Mouse (Mus musculus) macrophage (primary cell): ENCODE measurements around the gene Glrx2. TPM values are rescaled to one million over a fixed set of nuclear protein-coding genes. Genes with fewer than 3 reads are reported as not detected.
"Not testable (repeated sequence)": the region's sequence is repeated elsewhere in the genome, so short reads cannot be mapped to it uniquely, and the experiment has no call there.

Experiments
- H3K27ac ChIP-seq: fragments of 350-480 bp; formaldehyde crosslinking; 2 replicates; pipeline ENCODE4 v1.9.0; 2021
- H3K36me3 ChIP-seq: fragments of 350-480 bp; formaldehyde crosslinking; 2 replicates; pipeline ENCODE4 v1.9.0; 2021; ENCODE audit errors: inconsistent target
- H3K4me3 ChIP-seq: fragments of 350-480 bp; formaldehyde crosslinking; 2 replicates; pipeline ENCODE4 v1.9.0; 2021; ENCODE audit errors: inconsistent target
- H3K79me2 ChIP-seq: fragments of 350-480 bp; formaldehyde crosslinking; 2 replicates; pipeline ENCODE4 v1.9.0; 2021; ENCODE audit errors: inconsistent target
- WGBS: methylation state at CpG from one replicate; pipeline ENCODE4 v1.1.7; 2026; ENCODE audit warnings: inconsistent platforms; ENCODE audit not compliant: missing documents; 5-methylcytosine and 5-hydroxymethylcytosine counted together
- polyA plus RNA-seq: library from polyadenylated mRNA; stranded (reverse); fragments of 250-400 nt; gene quantifications from 3 replicates; pipeline ENCODE4 v1.2.4, GENCODE M21; 2018; ENCODE audit warnings: inconsistent platforms
- total RNA-seq, 78 experiments: library from RNA; depleted of rRNA; stranded (reverse); fragments of 250-400 nt; gene quantifications; 1 replicate in 9 of 78; 2 replicates in 24 of 78; 3 replicates in 43 of 78; 4 replicates in 2 of 78; pipeline ENCODE4 v1.2.4; 2018; ENCODE audit warnings: inconsistent platforms in 56 of 78

Glrx2 gene
- total RNA-seq (2018; cell fraction: chromatin; rRNA removed), result 10 to 100 TPM in 21 of 26 experiments, 1 to 10 TPM in 5; 6.4 to 44.8 (median 18.9) TPM
- 10 to 100 TPM; 30.3 to 57.8 (median 43.0) TPM for total RNA-seq (2018; cell fraction: cytosol; rRNA removed)
- 10 to 100 TPM; 14.8 to 43.8 (median 26.8) TPM for total RNA-seq (2018; cell fraction: nucleus; rRNA removed)
- polyA plus RNA-seq, result 35.4 to 56.3 TPM (median 50.6 TPM) in 3 replicates

DNA sequence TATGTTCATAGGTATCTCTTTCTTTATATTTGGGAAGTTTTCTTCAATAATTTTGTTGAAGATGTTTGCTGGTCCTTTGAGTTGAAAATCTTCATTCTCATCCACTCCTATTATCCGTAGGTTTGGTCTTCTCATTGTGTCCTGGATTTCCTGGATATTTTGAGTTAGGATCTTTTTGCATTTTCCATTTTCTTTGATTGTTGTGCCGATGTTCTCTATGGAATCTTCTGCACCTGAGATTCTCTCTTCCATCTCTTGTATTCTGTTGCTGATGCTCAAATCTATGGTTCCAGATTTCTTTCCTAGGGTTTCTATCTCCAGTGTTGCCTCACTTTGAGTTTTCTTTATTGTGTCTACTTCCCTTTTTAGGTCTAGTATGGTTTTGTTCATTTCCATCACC is at the start of gene Glrx2:
Gene Glrx2 (plus strand): TSS at position 301 of the 400 bp plus-strand sequence.
- not testable (repeated sequence) for H3K79me2 ChIP-seq, H3K4me3 ChIP-seq, H3K27ac ChIP-seq, H3K36me3 ChIP-seq
- WGBS, result no CpG with 5 or more reads among the region's 2 CpGs

DNA sequence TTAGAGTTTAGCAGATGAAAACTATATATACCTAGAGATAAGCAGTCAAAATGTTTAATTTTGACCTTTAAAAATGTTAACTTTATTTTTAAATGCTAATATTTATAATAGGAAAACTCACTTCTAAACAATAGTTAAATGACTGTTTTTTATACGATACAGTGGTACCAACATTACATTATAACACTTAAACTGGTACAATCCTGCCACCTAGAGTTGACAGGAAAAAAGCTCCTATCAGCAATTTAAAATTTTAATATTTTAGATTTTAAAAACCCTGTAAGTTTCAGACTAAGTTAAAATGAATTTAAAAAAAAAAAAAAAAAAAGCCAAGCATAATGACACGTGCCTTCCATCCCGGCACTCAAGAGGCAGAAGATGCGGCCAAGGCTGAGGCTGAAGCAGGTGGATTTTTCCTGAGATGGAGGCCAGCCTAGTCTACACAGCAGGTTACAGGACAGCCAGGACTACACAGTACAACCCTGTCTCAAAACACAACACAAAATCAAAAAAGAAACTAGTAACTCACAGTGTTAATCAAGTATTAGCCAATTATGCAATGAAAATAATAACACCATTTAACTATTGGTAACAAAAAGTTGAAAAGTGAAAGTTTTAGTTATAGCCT is 40.3 kb upstream of the Glrx2 start:
- Histone ChIP-seq H3K4me3 (no peak overlapping the region), H3K79me2 (no peaks in the 10 kb centered on the region), H3K27ac (no peak overlapping the region), H3K36me3 (peaks cover 27% of the 10 kb centered on the region; the same call in 1 of the 2 replicates)
- 87% methylated on average over 4 of the region's 4 CpGs for WGBS

DNA sequence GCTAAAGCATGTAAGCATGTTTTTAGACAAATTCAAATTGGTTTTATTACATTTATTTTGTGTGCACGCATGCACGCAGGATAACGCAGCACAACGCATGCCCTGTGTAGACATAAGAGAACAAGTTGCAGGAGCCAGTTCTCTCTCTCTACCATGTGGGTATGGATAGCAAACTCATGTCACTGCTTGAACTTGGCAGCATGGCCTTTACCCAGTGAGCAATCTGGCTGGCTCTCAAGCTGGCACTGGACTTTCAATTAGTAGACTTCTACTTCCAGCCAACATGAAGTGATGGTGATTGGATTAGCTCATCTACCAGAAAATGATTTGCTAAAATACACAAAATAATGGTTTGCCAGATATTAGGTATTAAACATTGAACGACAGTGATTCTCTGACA is 35.0 kb upstream of the Glrx2 start:
- Histone ChIP-seq H3K4me3 (no peak overlapping the region), H3K27ac (no peak overlapping the region), H3K36me3 (peaks cover 16% of the 10 kb centered on the region; the same call in 1 of the 2 replicates), H3K79me2 (no peaks in the 10 kb centered on the region)
- WGBS, result over 99% methylated on average over 5 of the region's 5 CpGs

DNA sequence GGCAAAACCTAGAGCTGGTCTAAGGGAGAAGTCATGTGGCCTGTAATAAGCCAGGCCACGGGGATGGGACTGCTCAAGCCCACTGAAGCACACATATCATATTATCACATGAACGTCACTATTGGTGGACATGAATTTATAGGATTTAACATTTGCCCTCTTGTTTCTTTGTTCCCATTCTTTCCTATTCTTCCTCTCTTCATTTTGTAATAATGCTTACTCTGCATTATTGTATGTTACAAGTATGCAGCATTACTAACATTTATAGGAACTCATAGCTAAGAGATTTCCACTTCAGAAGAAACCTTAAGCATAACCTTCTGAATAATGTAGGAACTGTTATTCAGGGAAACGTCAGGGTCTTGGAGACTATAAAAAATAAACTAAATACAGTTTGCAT is 31.3 kb upstream of the Glrx2 start:
- 95% methylated on average over 3 of the region's 3 CpGs for WGBS
- peaks cover 30% of the 10 kb centered on the region for H3K36me3 ChIP-seq
- no peak overlapping the region for H3K4me3 ChIP-seq
- no peak overlapping the region for H3K27ac ChIP-seq
- no peaks in the 10 kb centered on the region for H3K79me2 ChIP-seq

DNA sequence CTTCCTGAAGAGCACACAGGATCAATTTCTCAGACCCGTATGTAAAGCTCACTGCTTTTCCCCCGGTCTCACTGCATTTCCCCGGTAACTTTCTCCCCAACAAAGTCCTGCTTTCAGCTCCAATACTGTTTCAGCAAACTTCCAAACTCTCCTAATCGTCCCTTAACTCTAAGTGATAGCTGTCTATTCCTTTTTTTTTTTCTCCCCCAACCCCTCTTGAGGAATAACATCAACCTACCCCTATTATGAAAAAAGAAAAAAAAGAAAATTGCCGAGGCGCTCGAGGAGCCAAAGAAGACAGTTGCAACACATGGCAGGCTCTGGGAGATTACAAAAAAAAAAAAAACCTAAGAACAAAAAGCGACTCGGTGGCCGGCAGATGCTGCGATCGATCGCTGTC is 14.4 kb upstream of the Glrx2 start:
- H3K27ac ChIP-seq, result peak overlapping the region; percentile 55
- peak overlapping the region; percentile 96 for H3K4me3 ChIP-seq
- peaks cover 5% of the 10 kb centered on the region; the same call in 1 of the 2 replicates for H3K36me3 ChIP-seq
- H3K79me2 ChIP-seq, result peaks cover 56% of the 10 kb centered on the region
- WGBS, result under 1% methylated on average over 13 of the region's 13 CpGs

DNA sequence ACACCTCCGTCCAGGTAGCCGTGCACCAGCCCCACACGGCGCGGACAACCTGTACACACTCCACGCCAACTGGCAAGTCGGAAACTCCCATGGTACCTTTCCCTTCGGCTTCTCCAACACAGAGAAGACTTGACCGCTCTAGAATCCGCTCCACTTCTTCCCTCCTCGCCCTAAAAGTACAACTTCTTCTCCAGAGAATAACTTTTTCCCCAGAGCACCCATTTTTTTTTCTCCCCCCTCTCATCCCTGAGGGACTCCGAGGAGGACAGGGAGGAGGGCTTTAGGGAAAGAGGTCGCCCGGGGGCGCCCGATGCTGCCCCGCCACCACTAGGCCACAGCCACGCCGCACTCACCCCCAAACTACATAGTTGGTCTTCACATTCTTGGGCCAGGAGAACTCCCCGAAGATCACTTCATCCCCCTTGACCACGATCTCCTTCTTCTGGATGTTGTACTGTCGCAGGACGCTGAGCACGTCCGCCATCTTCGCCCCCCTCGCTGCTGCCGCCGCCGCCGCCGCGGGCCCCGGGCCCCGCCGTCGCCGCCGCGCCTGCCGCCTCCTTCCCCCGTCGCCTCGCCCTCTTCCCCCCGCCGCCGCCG is 13.9 kb upstream of the Glrx2 start:
- H3K79me2 ChIP-seq, result peaks cover 51% of the 10 kb centered on the region
- 1% methylated on average over 29 of the region's 48 CpGs for WGBS
- H3K4me3 ChIP-seq, result peak overlapping the region; percentile 96
- peak overlapping the region; percentile 55 for H3K27ac ChIP-seq
- H3K36me3 ChIP-seq, result peaks cover under 1% of the 10 kb centered on the region; the same call in 1 of the 2 replicates

DNA sequence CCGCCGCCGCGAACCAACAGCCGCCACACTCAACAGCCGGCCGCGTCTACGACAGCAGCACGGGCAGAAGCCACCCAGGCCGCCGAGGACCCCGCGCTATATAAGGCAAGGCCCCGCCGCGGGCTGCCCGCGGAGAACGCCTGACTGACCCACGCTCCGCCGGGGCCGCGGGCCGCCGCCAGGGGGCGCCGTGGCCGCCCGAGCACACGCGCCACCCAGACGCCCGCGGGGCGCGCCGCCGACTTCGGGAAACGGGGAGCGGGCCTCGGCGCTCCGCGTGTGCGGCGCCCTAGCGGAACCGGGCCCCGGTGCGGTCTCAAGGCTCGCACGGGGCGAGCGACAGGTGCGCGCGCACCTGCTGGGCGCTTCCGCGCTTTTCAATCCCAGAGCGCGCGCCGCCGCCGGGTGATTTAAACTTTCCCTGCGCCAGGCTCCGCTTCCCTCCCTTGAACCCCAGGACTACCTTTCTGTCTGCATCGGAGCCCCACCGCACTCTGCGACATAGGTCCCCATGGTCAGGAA is 13.3 kb upstream of the Glrx2 start, which contains the start of gene Cdc73:
Gene Cdc73 (minus strand): TSS at position 153 of the 522 bp plus-strand sequence.
- under 1% methylated on average over 28 of the region's 74 CpGs for WGBS
- Histone ChIP-seq H3K79me2 (peaks cover 45% of the 10 kb centered on the region), H3K4me3 (peak within 1 kb of the TSS; percentile 96), H3K27ac (peak within 1 kb of the TSS; percentile 55), H3K36me3 (no peaks in the 10 kb centered on the region; the same call in 1 of the 2 replicates)

DNA sequence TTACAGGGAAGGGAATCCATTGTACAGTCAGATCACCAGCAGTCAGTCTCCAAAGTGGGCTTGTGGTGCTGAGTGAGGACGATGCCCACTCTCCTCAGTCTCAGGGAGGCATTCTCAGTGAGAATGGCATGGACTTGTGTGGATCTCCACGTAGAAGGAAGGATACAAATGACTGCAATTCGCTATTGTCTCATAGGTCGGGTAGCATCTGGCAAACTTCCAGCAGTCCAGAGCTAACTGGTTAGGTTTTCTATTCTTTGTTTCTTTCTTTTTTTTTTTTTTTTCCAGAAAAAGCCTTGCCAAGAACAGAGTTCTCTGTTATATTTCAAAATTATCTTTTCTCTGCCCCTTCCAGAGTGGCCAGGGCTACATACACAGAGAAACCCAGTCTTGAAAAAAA is 9.1 kb upstream of the Glrx2 start:
- Histone ChIP-seq H3K4me3 (no peak overlapping the region), H3K27ac (no peak overlapping the region), H3K36me3 (no peaks in the 10 kb centered on the region), H3K79me2 (peaks cover 3% of the 10 kb centered on the region)
- 86% methylated on average over 4 of the region's 4 CpGs for WGBS

DNA sequence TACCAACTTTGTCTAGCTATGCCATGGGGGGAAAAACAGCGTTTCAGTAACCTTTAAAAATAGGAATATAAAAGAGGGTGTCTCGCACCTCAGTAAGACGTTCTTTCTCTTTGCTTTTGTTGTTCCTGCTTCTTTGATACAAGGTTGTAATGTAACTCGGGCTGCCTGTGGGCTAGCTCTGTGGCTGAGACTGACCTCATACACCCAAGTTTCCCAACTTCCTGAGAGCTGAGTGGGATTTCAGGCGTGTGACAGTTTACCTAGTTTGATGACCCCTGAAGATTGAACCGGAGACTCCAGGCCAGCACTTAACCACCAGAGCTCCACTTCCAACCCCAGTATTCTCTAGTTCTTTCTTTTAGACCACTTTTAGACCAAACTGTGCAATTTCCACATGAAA is 7.8 kb upstream of the Glrx2 start:
- H3K79me2 ChIP-seq, result no peaks in the 10 kb centered on the region
- H3K36me3 ChIP-seq, result no peaks in the 10 kb centered on the region
- 36% methylated on average over 6 of the region's 6 CpGs for WGBS
- no peak overlapping the region for H3K27ac ChIP-seq
- no peak overlapping the region for H3K4me3 ChIP-seq

DNA sequence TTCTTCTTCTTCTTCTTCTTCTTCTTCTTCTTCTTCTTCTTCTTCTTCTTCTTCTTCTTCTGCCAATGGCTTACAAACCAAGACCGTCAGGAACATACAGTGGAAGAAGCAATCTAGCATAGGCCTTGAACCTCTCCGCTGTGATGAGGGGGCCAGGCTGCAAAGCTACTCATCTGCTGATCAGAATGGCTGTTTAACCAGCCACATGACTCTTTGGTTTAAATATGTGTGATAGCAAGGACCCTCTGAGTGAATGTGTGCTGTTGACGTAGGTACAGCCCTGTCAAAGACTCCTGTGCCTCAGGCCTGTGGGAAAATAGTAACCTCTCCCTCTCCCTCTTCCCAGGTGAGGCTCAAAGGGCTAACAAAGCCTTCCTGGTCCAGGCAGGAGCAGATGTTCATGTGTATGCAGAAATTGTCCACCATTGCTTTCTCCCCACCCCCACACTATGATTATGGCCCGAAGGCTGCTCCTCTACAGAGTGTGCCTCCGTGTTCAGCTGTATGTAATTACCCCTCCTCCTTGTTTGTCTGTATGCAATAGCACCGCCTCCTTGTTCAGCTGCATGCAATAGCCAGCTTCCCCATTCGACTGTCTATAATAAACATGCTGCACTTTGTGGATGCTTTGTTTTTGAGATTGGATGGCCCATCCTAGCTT is 6.0 kb upstream of the Glrx2 start:
- H3K79me2 ChIP-seq, result no peaks in the 10 kb centered on the region
- no peak overlapping the region for H3K4me3 ChIP-seq
- no peak overlapping the region for H3K27ac ChIP-seq
- 45% methylated on average over 6 of the region's 7 CpGs for WGBS
- H3K36me3 ChIP-seq, result no peaks in the 10 kb centered on the region

DNA sequence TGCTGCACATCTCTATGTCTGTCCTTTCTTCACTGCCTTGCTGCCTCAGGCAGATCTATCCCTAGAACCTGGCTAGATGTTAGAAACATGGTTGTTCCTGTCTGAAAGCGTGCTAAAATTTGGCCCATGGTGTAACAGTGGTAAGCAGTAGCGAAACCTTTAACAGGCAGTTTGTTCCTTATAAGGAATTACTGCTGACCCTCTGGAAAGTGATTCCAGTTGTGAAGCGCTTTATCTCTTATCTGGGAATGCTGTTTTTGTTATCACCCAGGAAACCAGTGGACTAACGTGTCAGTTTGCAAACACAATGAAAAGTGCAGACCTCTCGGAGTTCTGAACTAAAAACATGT is 5.5 kb upstream of the Glrx2 start:
- no peak overlapping the region for H3K4me3 ChIP-seq
- H3K79me2 ChIP-seq, result no peaks in the 10 kb centered on the region
- H3K36me3 ChIP-seq, result no peaks in the 10 kb centered on the region
- WGBS, result 78% methylated on average over 5 of the region's 5 CpGs
- H3K27ac ChIP-seq, result no peak overlapping the region

DNA sequence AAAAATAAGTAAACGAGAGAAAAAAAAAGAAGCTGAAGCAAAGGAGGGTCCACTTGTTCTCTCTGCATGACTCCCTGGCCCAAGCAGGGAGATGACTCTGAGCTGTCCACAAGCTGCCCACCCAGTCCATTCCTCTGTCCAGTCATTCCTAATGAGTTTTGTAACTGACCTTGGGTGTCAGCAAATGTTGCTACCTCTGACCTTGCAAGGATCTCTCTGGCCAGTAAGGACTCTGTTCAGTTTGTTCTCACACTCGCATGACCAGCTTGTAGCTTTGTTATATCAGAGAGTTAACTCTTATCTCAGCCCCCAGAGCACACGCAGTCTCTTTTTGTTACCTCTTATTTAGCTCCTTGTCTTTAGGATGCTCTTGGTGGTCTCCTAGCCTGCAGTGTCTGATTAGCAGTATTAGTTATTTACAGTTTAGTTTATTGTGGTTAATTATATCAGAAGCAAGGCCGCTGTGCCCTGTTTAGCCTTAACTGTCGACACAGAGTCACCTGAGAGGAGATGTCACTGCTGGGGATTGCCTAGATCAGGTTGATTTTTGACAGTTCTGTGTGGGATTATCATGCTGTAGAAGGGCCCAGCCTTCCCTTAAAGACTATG is 8.4 kb downstream of the Glrx2 start:
- Histone ChIP-seq H3K79me2 (no peaks in the 10 kb centered on the region), H3K27ac (no peak overlapping the region), H3K4me3 (no peak overlapping the region), H3K36me3 (no peaks in the 10 kb centered on the region)
- 92% methylated on average over 4 of the region's 5 CpGs for WGBS

DNA sequence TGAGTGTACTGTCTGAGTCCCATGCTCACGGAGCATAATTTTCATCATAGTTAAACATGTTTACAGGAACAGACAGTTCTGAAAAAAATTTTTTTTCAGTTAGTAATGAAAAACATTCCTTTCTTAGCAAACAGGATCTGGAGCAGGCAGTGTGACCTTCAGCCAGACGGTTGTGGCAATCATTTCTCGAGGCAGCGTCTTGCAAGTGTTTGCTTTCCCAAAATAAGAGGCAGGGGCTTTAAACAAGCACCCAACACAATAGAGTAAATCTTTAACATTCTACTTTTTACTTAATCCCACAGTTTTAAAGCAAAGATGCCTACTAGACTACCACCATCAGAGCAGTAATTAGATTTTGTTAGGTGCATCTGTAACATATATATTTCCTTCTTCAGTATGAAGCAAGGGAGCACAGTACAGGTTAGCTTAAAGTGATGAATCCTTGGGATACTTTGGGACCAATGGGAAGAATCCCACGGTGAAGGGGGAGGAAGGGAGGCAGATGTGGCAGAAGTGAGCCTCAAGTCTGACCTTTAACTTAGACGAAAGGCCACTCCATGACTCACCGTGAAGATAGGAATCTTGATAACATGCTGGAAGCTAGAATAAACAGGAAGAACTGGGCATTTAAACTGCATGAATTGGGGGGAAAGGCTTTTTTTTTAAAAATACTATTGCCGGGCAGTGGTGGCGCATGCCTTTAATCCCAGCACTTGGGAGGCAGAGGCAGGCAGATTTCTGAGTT is 11.7 kb downstream of the Glrx2 start:
- Histone ChIP-seq H3K79me2 (no peaks in the 10 kb centered on the region), H3K27ac (no peak overlapping the region), H3K36me3 (no peaks in the 10 kb centered on the region), H3K4me3 (no peak overlapping the region)
- WGBS, result 78% methylated on average over 9 of the region's 9 CpGs

DNA sequence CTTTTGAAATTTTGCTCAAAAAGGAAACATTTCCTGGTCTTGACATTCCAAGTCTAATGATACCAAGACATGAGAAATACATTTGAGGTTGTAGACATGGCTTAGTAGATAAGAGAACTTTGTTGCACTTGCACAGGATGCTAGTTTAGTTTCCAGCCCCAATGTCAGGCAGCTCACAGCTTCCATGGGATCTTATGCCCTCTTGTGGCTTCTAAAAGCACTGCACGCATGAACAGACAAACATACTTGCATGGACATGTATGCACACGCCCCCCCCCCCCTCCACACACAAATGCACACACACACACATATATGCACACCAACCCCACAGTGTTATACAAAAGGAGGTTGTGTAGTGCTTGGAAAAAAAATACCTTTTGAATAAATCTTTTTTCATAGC is 14.8 kb downstream of the Glrx2 start:
- H3K27ac ChIP-seq, result no peak overlapping the region
- H3K36me3 ChIP-seq, result no peaks in the 10 kb centered on the region
- H3K4me3 ChIP-seq, result no peak overlapping the region
- 84% methylated on average over 2 of the region's 2 CpGs for WGBS
- no peaks in the 10 kb centered on the region for H3K79me2 ChIP-seq
